Mouse (Mus musculus) MEL (cell line): ENCODE measurements around the gene Gm28048. TPM values are rescaled to one million over a fixed set of nuclear protein-coding genes. Genes with fewer than 3 reads are reported as not detected.

Experiments
- DNase-seq: peaks from one replicate; pipeline ENCODE4 v3.0.0; 2011; ENCODE audit warnings: low read depth, low spot score
- H3K27ac ChIP-seq: 2 replicates; pipeline ENCODE4 v1.5.1; 2012; ENCODE audit warnings: low read depth, mild to moderate bottlenecking, control low read depth, low read length, moderate library complexity; ENCODE audit not compliant: control insufficient read depth
- H3K27me3 ChIP-seq, 2 experiments: fragments of 150-350 bp in 1 of 2; sonication (generic) in 1 of 2; 2 replicates each; pipeline ENCODE4 v1.6.1; 2012; ENCODE audit warnings: low read length in 2 of 2, mild to moderate bottlenecking in 2 of 2, improper control_type of control experiment in 1 of 2, moderate library complexity in 1 of 2; ENCODE audit not compliant: insufficient read depth in 2 of 2, control insufficient read depth in 1 of 2
- H3K36me3 ChIP-seq, 2 experiments: 2 replicates each; pipeline ENCODE4 v1.6.1; 2012 to 2014; ENCODE audit warnings: low read length in 2 of 2, improper control_type of control experiment in 1 of 2, inconsistent platforms in 1 of 2, mild to moderate bottlenecking in 1 of 2; ENCODE audit not compliant: insufficient read depth in 2 of 2, control insufficient read depth in 1 of 2
- H3K4me1 ChIP-seq, 2 experiments: fragments of 150-350 bp in 1 of 2; sonication (generic) in 1 of 2; 2 replicates each; pipeline ENCODE4 v1.6.1; 2012; ENCODE audit warnings: low read length in 2 of 2, improper control_type of control experiment in 1 of 2, mild to moderate bottlenecking in 1 of 2; ENCODE audit not compliant: insufficient read depth in 2 of 2, control insufficient read depth in 1 of 2
- H3K4me3 ChIP-seq, 2 experiments: fragments of 150-350 bp in 1 of 2; sonication (generic) in 1 of 2; 2 replicates each; pipeline ENCODE4 v1.5.1; 2012; ENCODE audit warnings: low read depth in 2 of 2, low read length in 2 of 2, mild to moderate bottlenecking in 2 of 2, moderate library complexity in 2 of 2, control low read depth in 1 of 2, improper control_type of control experiment in 1 of 2; ENCODE audit not compliant: control insufficient read depth in 1 of 2, insufficient read depth in 1 of 2
- H3K79me2 ChIP-seq: 2 replicates; pipeline ENCODE4 v1.6.1; 2012; ENCODE audit warnings: mild to moderate bottlenecking, low read length, moderate library complexity; ENCODE audit not compliant: control insufficient read depth, poor library complexity, insufficient read depth
- H3K9ac ChIP-seq: 2 replicates; pipeline ENCODE4 v1.6.1; 2012; ENCODE audit warnings: low read depth, mild to moderate bottlenecking, control low read depth, low read length, moderate library complexity; ENCODE audit not compliant: control insufficient read depth, poor library complexity, severe bottlenecking
- H3K9me3 ChIP-seq: fragments of 150-350 bp; sonication (generic); replicated peaks from 2 replicates; pipeline ENCODE4 v1.6.1; 2012; ENCODE audit warnings: mild to moderate bottlenecking, low read length, improper control_type of control experiment, moderate library complexity; ENCODE audit not compliant: insufficient read depth
- BHLHE40 ChIP-seq: IDR thresholded peaks from 2 replicates; pipeline ENCODE4 v1.6.1; 2012; ENCODE audit warnings: low read depth, mild to moderate bottlenecking, inconsistent platforms, low read length, improper control_type of control experiment, borderline replicate concordance
- CHD2 ChIP-seq: IDR thresholded peaks from 2 replicates; pipeline ENCODE4 v1.6.1; 2011; ENCODE audit warnings: low read length, improper control_type of control experiment
- ELF1 ChIP-seq: IDR thresholded peaks from 2 replicates; pipeline ENCODE4 v1.6.1; 2014; ENCODE audit warnings: low read depth, mild to moderate bottlenecking, inconsistent platforms, low read length, improper control_type of control experiment, moderate library complexity
- EP300 ChIP-seq, 2 experiments: IDR thresholded peaks; 2 replicates each; pipeline ENCODE4 v1.6.1; 2011; ENCODE audit warnings: improper control_type of control experiment in 2 of 2, low read length in 2 of 2, low read depth in 1 of 2, mild to moderate bottlenecking in 1 of 2
- ETS1 ChIP-seq: IDR thresholded peaks from 2 replicates; pipeline ENCODE4 v1.6.1; 2012; ENCODE audit warnings: low read depth, mild to moderate bottlenecking, inconsistent platforms, low read length, improper control_type of control experiment, moderate library complexity
- HCFC1 ChIP-seq: IDR thresholded peaks from 2 replicates; pipeline ENCODE4 v1.6.1; 2012; ENCODE audit warnings: low read depth, mild to moderate bottlenecking, inconsistent platforms, low read length, improper control_type of control experiment, moderate library complexity
- JUND ChIP-seq: IDR thresholded peaks from 2 replicates; pipeline ENCODE4 v1.6.1; 2011; ENCODE audit warnings: low read depth, mild to moderate bottlenecking, improper control_type of control experiment, low read length
- KAT2A ChIP-seq: conservative IDR thresholded peaks from 2 replicates; pipeline ENCODE4 v1.6.1; 2012; ENCODE audit warnings: low read depth, low read length, improper control_type of control experiment, inconsistent platforms
- MAFK ChIP-seq: IDR thresholded peaks from 2 replicates; pipeline ENCODE4 v1.6.1; 2011; ENCODE audit warnings: low read depth, mild to moderate bottlenecking, low read length, improper control_type of control experiment, borderline replicate concordance
- MAX ChIP-seq: IDR thresholded peaks from 2 replicates; pipeline ENCODE4 v1.6.1; 2011; ENCODE audit warnings: low read length, improper control_type of control experiment
- MAZ ChIP-seq: IDR thresholded peaks from 2 replicates; pipeline ENCODE4 v1.6.1; 2012; ENCODE audit warnings: low read depth, mild to moderate bottlenecking, inconsistent platforms, low read length, improper control_type of control experiment
- MXI1 ChIP-seq: IDR thresholded peaks from 2 replicates; pipeline ENCODE4 v1.6.1; 2011; ENCODE audit warnings: mild to moderate bottlenecking, low read depth, low read length, improper control_type of control experiment
- MYB ChIP-seq: IDR thresholded peaks from 2 replicates; pipeline ENCODE4 v1.6.1; 2011; ENCODE audit warnings: mild to moderate bottlenecking, low read depth, low read length, improper control_type of control experiment
- MYC ChIP-seq: IDR thresholded peaks from 2 replicates; pipeline ENCODE4 v1.6.1; 2011; ENCODE audit warnings: low read depth, mild to moderate bottlenecking, low read length, improper control_type of control experiment, moderate library complexity
- NELFE ChIP-seq: IDR thresholded peaks from 2 replicates; pipeline ENCODE4 v1.6.1; 2011; ENCODE audit warnings: low read depth, low read length, improper control_type of control experiment
- NRF1 ChIP-seq: IDR thresholded peaks from 2 replicates; pipeline ENCODE4 v1.6.1; 2014; ENCODE audit warnings: low read depth, mild to moderate bottlenecking, inconsistent platforms, low read length, improper control_type of control experiment, moderate library complexity; ENCODE audit not compliant: poor library complexity, insufficient read depth, severe bottlenecking
- POLR2A ChIP-seq, 2 experiments: IDR thresholded peaks; 2 replicates each; pipeline ENCODE4 v1.6.1; 2011 to 2012; ENCODE audit warnings: low read length in 2 of 2, mild to moderate bottlenecking in 2 of 2, control low read depth in 1 of 2, improper control_type of control experiment in 1 of 2, low read depth in 1 of 2, moderate library complexity in 1 of 2; ENCODE audit not compliant: control insufficient read depth in 1 of 2, insufficient read depth in 1 of 2, poor library complexity in 1 of 2
- POLR2AphosphoS2 ChIP-seq: IDR thresholded peaks from 2 replicates; pipeline ENCODE4 v1.6.1; 2011; ENCODE audit warnings: low read length, improper control_type of control experiment
- POLR2AphosphoS5 ChIP-seq: IDR thresholded peaks from 2 replicates; pipeline ENCODE4 v1.6.1; 2012; ENCODE audit warnings: low read depth, borderline replicate concordance, mild to moderate bottlenecking, inconsistent platforms, low read length, moderate library complexity, mixed read lengths
- SIN3A ChIP-seq: IDR thresholded peaks from 2 replicates; pipeline ENCODE4 v1.6.1; 2012; ENCODE audit warnings: low read length, improper control_type of control experiment, inconsistent platforms
- TBP ChIP-seq: IDR thresholded peaks from 2 replicates; pipeline ENCODE4 v1.8.0; 2011; ENCODE audit warnings: low read depth, low read length, improper control_type of control experiment
- TCF12 ChIP-seq: IDR thresholded peaks from 2 replicates; pipeline ENCODE4 v1.6.1; 2014; ENCODE audit warnings: low read depth, mild to moderate bottlenecking, inconsistent platforms, low read length, improper control_type of control experiment, moderate library complexity
- ZC3H11A ChIP-seq: IDR thresholded peaks from 2 replicates; pipeline ENCODE4 v1.6.1; 2012; ENCODE audit warnings: low read depth, mild to moderate bottlenecking, inconsistent platforms, low read length, improper control_type of control experiment
- ZMIZ1 ChIP-seq: IDR thresholded peaks from 2 replicates; pipeline ENCODE4 v1.6.1; 2012; ENCODE audit warnings: low read depth, mild to moderate bottlenecking, inconsistent platforms, low read length, improper control_type of control experiment, moderate library complexity
- ZNF384 ChIP-seq: IDR thresholded peaks from 2 replicates; pipeline ENCODE4 v1.6.1; 2012; ENCODE audit warnings: low read depth, mild to moderate bottlenecking, inconsistent platforms, low read length, improper control_type of control experiment
- polyA plus RNA-seq, 2 experiments: library from polyadenylated mRNA; stranded (reverse) in 1 of 2; unstranded in 1 of 2; fragments of >175 nt in 1 of 2; fragments of >200 nt in 1 of 2; gene quantifications; 2 replicates each; pipeline versions ENCODE4 v1.2.1 to v1.2.4; 2012; ENCODE audit warnings: low replicate concordance in 2 of 2, low read depth in 1 of 2; ENCODE audit not compliant: insufficient read length in 2 of 2, insufficient read depth in 1 of 2, missing spikeins in 1 of 2
- total RNA-seq: library from RNA; depleted of rRNA; stranded (reverse); fragments of 300-350 nt; gene quantifications from 2 replicates; pipeline ENCODE4 v1.2.3, GENCODE M21; 2012

Gene Gm28048
- total and polyA plus RNA-seq, 3 experiments, result 8.6 to 15.0 TPM; not detected in 1

DNA sequence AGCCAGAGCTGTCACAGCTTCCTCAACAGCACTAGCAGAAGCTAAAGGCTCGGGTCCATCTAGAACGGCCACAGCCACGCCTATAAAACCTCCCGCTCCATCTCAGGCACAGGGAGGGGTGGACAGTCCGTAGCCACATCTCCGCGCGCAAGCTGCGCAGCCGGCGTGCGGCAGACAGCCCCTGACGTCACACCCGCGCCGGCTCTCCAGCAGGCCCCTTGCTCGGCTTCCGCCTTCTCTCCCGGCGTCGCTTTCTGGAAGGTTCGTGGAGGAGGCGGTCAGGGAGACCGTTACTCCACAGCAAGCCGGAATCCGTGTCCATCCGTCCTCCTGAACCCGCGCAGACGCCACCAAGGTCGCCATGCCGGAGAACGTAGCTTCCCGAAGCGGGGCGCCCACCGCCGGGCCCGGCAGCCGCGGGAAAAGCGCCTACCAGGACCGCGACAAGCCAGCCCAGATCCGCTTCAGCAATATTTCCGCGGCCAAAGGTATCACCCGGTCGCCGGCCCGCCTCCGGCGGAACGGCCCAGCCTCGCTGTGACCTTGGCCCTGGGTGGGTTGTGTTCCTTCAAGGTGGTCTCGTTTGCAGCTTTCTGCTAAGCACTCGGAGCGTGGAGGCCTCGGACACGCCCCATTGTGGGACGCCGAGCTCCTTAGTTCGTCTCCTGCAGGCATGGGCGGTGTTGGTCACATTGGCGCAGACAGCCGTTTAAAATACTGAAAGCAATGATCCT lies 8.7 kb upstream of the Gm28048 start, which contains the start of gene Cct4:
Cct4 (plus strand) TSS at position 127 of the 734 bp plus-strand sequence.
- TF ChIP-seq MAZ, result no peak
- TF ChIP-seq EP300 (IDR thresholded peaks at IDR 0.05; ENCODE audit: low read depth in 1 of 2, low read length in 2 of 2), result no peak
- peak; percentile 27; the same call in 1 of the 2 replicates for TF ChIP-seq ETS1
- TF ChIP-seq NRF1, result peak; percentile 69
- peak; percentile 97 for TF ChIP-seq ELF1
- TF ChIP-seq MXI1, result peak; percentile 96
- TF ChIP-seq ZC3H11A, result no peak
- peak; percentile 92 for TF ChIP-seq ZMIZ1
- peak; percentile 71 for TF ChIP-seq TCF12
- peak; percentile 89 for TF ChIP-seq TBP
- TF ChIP-seq HCFC1, result peak; percentile 97
- TF ChIP-seq SIN3A, result peak; percentile 97
- peak; percentile 79 for TF ChIP-seq KAT2A
- TF ChIP-seq MYC, result peak; percentile 87; the same call in 1 of the 2 replicates
- TF ChIP-seq BHLHE40, result no peak
- TF ChIP-seq ZNF384, result no peak
- peak; percentile 91 for TF ChIP-seq MAX
- no peak for TF ChIP-seq MYB
- TF ChIP-seq JUND, result no peak
- peak; percentile 100 for TF ChIP-seq NELFE
- no peak for TF ChIP-seq MAFK
- TF ChIP-seq CHD2, result no peak
- peak; percentile 62; the same call in 1 of the 2 replicates for TF ChIP-seq POLR2AphosphoS5
- peak; percentile 96; the same call in 1 of the 2 replicates for TF ChIP-seq POLR2AphosphoS2
- peak; percentile 95 to 98 for TF ChIP-seq POLR2A (IDR thresholded peaks at IDR 0.05; ENCODE audit: control insufficient read depth in 1 of 2, insufficient read depth in 1 of 2, low read depth in 1 of 2, low read length in 2 of 2, poor library complexity in 1 of 2)
- peak; percentile 96 for DNase-seq
- peak within 1 kb of the TSS; percentile 75 for H3K27ac ChIP-seq
- H3K79me2 ChIP-seq, result peaks cover 37% of the 10 kb centered on the region
- peaks cover 28 to 35% of the 10 kb centered on the region in 2 experiments for H3K36me3 ChIP-seq
- H3K9ac ChIP-seq, result peak within 1 kb of the TSS; percentile 96
- H3K27me3 ChIP-seq, result no peaks in the 10 kb centered on the region
- peak within 1 kb of the TSS; percentile 85 to 96 for H3K4me3 ChIP-seq
- H3K9me3 ChIP-seq, result no peaks in the 10 kb centered on the region
- peaks cover 5 to 6% of the 10 kb centered on the region in 2 experiments; a peak in 2 of 4 replicates for H3K4me1 ChIP-seq
